Mouse (Mus musculus) erythroblast, embryonic 14.5 days (primary cell): ENCODE results near the gene Elovl5.

Experiments
- GATA1 ChIP-seq: IDR thresholded peaks from 2 replicates; pipeline ENCODE4 v1.6.1; 2012; ENCODE audit warnings: low read length, inconsistent platforms, mixed read lengths
- TAL1 ChIP-seq: IDR thresholded peaks from 3 replicates; pipeline ENCODE4 v1.6.1; 2012; ENCODE audit warnings: low read length, inconsistent platforms, mixed read lengths

- TF ChIP-seq GATA1 (no peak), TAL1 (no peak)
Measured at GRCm38 (mm10) chr9:77949753-77950268, 32.6 kb downstream of the Elovl5 start.
